Mouse (Mus musculus): ENCODE measurements at regions not wholly inside any gene's neighbourhood (a gene's known extent, or its start where the extent isn't known, plus 50 kb on each side); places are given as distances from the start of the nearest gene placed in this dataset.

- no peak for DNase-seq (ENCODE audit: low read depth, low spot score)
Measured at GRCm38 (mm10) chr17:84107946-84108686, 79.6 kb downstream of the Zfp36l2 start.

- no peak for DNase-seq (ENCODE audit: low read depth, low spot score)
Measured at GRCm38 (mm10) chr17:84107497-84107896, 80.2 kb downstream of the Zfp36l2 start.

- DNase-seq (ENCODE audit: low read depth, low spot score) = no peak
Measured at GRCm38 (mm10) chr17:84104242-84104641, 83.5 kb downstream of the Zfp36l2 start.

- no peak for DNase-seq (ENCODE audit: low read depth, low spot score)
Measured at GRCm38 (mm10) chr17:84103344-84103743, 84.4 kb downstream of the Zfp36l2 start.

GRCm38 (mm10) chr17:84101652-84102051, 86.1 kb downstream of the Zfp36l2 start:
- no peak for DNase-seq (ENCODE audit: low read depth, low spot score)

GRCm38 (mm10) chr17:84100523-84100922, 87.2 kb downstream of the Zfp36l2 start:
- no peak for DNase-seq (ENCODE audit: low read depth, low spot score)

GRCm38 (mm10) chr17:84099737-84100136, 88.0 kb downstream of the Zfp36l2 start:
- no peak for DNase-seq (ENCODE audit: low read depth, low spot score)

- DNase-seq (ENCODE audit: low read depth, low spot score) = no peak
Measured at GRCm38 (mm10) chr17:84097871-84098430, 89.8 kb downstream of the Zfp36l2 start.

GRCm38 (mm10) chr17:84097286-84097685, 90.5 kb downstream of the Zfp36l2 start:
- DNase-seq (ENCODE audit: low read depth, low spot score) = peak; percentile 22

- peak; percentile 69 for DNase-seq (ENCODE audit: low read depth, low spot score)
Measured at GRCm38 (mm10) chr17:84096345-84097260, 91.1 kb downstream of the Zfp36l2 start.

- DNase-seq (ENCODE audit: low read depth, low spot score) = no peak
Measured at GRCm38 (mm10) chr17:84095829-84096228, 91.9 kb downstream of the Zfp36l2 start.

GRCm38 (mm10) chr17:84095089-84095488, 92.7 kb downstream of the Zfp36l2 start:
- DNase-seq (ENCODE audit: low read depth, low spot score) = no peak

GRCm38 (mm10) chr17:84086394-84086793, 101.4 kb downstream of the Zfp36l2 start:
- DNase-seq (ENCODE audit: low read depth, low spot score) = no peak

- DNase-seq (ENCODE audit: low read depth, low spot score) = no peak
Measured at GRCm38 (mm10) chr17:84085721-84086120, 102.0 kb downstream of the Zfp36l2 start.

- DNase-seq (ENCODE audit: low read depth, low spot score) = no peak
Measured at GRCm38 (mm10) chr17:84085232-84085631, 102.5 kb downstream of the Zfp36l2 start.

GRCm38 (mm10) chr17:84083307-84084263, 104.2 kb downstream of the Zfp36l2 start:
- DNase-seq (ENCODE audit: low read depth, low spot score) = no peak

GRCm38 (mm10) chr17:84082571-84082970, 105.2 kb downstream of the Zfp36l2 start:
- DNase-seq (ENCODE audit: low read depth, low spot score) = no peak

- DNase-seq (ENCODE audit: low read depth, low spot score) = no peak
Measured at GRCm38 (mm10) chr17:84081751-84082352, 105.9 kb downstream of the Zfp36l2 start.

GRCm38 (mm10) chr17:84075081-84075938, 112.4 kb downstream of the Zfp36l2 start:
- DNase-seq (ENCODE audit: low read depth, low spot score) = no peak
